12 mouse cellular contexts compared by ENCODE assay signal in genomic region chr13:99356428-99357265, GRCm38 (mm10). TPM values are rescaled to one million over a fixed set of nuclear protein-coding genes. Genes with fewer than 3 reads are reported as not detected.
DNase-seq lines count a peak whose midpoint lies in the region; ATAC-seq lines count a peak whose summit lies in the region.
"Had no signal": no experiment of that assay in that cellular context is flagged by ENCODE, and none has a peak within 500 bp of the region (broad histone marks: within the 10 kb centered on the region; RNA-seq: fewer than 3 reads in every experiment).

No protein-coding gene starts in this region.

- no peak for ATAC-seq in intestine, embryonic 14.5 days (replicated peaks; ENCODE audit: low FRiP score, low TSS enrichment, low read depth)
- no peak for ATAC-seq in intestine, embryonic 16.5 days
- no peak for ATAC-seq in neural tube, embryonic 11.5 days (ENCODE audit: insufficient read depth, low FRiP score, low TSS enrichment)
- ATAC-seq in neural tube, embryonic 15.5 days (ENCODE audit: low FRiP score) = no peak

- peaks cover 18% of the 10 kb centered on the region for H3K4me1 ChIP-seq in intestine, embryonic 14.5 days (replicated peaks; ENCODE audit: control insufficient read depth, insufficient read depth, low read length)
- H3K4me1 ChIP-seq in intestine, embryonic 16.5 days (ENCODE audit: control insufficient read depth, insufficient read depth, low read length) = peaks cover 4% of the 10 kb centered on the region
- no peaks in the 10 kb centered on the region for H3K4me1 ChIP-seq in neural tube, embryonic 11.5 days (ENCODE audit: control insufficient read depth, insufficient read depth, low read length)
- H3K4me1 ChIP-seq in neural tube, embryonic 15.5 days = peaks cover 7% of the 10 kb centered on the region

- no peak overlapping the region for H3K4me2 ChIP-seq in intestine, embryonic 14.5 days (ENCODE audit: low read length)
- no peak overlapping the region for H3K4me2 ChIP-seq in intestine, embryonic 16.5 days (ENCODE audit: low read depth, low read length)
- H3K4me2 ChIP-seq in neural tube, embryonic 11.5 days (ENCODE audit: low read depth) = no peak overlapping the region
- H3K4me2 ChIP-seq in neural tube, embryonic 15.5 days = no peak overlapping the region
- H3K4me2 ChIP-seq: midbrain, embryonic 12.5 days had no signal

- H3K9ac ChIP-seq in intestine, embryonic 14.5 days (ENCODE audit: low read length) = no peak overlapping the region
- H3K9ac ChIP-seq in intestine, embryonic 16.5 days (ENCODE audit: low read depth, low read length) = no peak overlapping the region
- no peak overlapping the region for H3K9ac ChIP-seq in neural tube, embryonic 11.5 days (ENCODE audit: low read length)
- no peak overlapping the region for H3K9ac ChIP-seq in neural tube, embryonic 15.5 days (replicated peaks)
- H3K9ac ChIP-seq: midbrain, embryonic 12.5 days had no signal

- peaks cover 17% of the 10 kb centered on the region for H3K36me3 ChIP-seq in intestine, embryonic 14.5 days (ENCODE audit: control insufficient read depth, insufficient read depth, low read length)
- H3K36me3 ChIP-seq in intestine, embryonic 16.5 days (ENCODE audit: control insufficient read depth, insufficient read depth, low read length) = no peaks in the 10 kb centered on the region
- no peaks in the 10 kb centered on the region for H3K36me3 ChIP-seq in neural tube, embryonic 11.5 days (ENCODE audit: control insufficient read depth, insufficient read depth, low read length)
- H3K36me3 ChIP-seq in neural tube, embryonic 15.5 days = 0 out of 2 replicates have a peak, but pooled peaks cover 2% of the 10 kb centered on the region

- no peak overlapping the region for H3K4me3 ChIP-seq in intestine, embryonic 14.5 days (ENCODE audit: low read depth, low read length)
- H3K4me3 ChIP-seq in intestine, embryonic 16.5 days (ENCODE audit: low read length) = no peak overlapping the region
- no peak overlapping the region for H3K4me3 ChIP-seq in neural tube, embryonic 11.5 days (ENCODE audit: low read depth, low read length)
- H3K4me3 ChIP-seq in neural tube, embryonic 15.5 days (replicated peaks) = no peak overlapping the region
- H3K4me3 ChIP-seq: forebrain, embryonic 10.5 days; midbrain, embryonic 12.5 days had no signal

- H3K9me3 ChIP-seq in intestine, embryonic 14.5 days (ENCODE audit: control insufficient read depth, low read length) = no peaks in the 10 kb centered on the region
- no peaks in the 10 kb centered on the region for H3K9me3 ChIP-seq in intestine, embryonic 16.5 days (ENCODE audit: control insufficient read depth, low read length)
- no peaks in the 10 kb centered on the region for H3K9me3 ChIP-seq in neural tube, embryonic 11.5 days (ENCODE audit: control insufficient read depth, low read length)
- no peaks in the 10 kb centered on the region for H3K9me3 ChIP-seq in neural tube, embryonic 15.5 days (replicated peaks)
- H3K9me3 ChIP-seq: forebrain, embryonic 10.5 days; midbrain, embryonic 12.5 days had no signal

- DNase-seq in intestine, embryonic 14.5 days (ENCODE audit: low spot score) = no peak
- peak; percentile 28 for DNase-seq in neural tube, embryonic 11.5 days (ENCODE audit: low spot score)
- peak; percentile 92 for DNase-seq in ZHBTc4 (ENCODE audit: low read depth, low spot score)
- no peak for DNase-seq in layer of hippocampus, adult 18-20 months (ENCODE audit: low spot score in 2 of 2)
- DNase-seq in urinary bladder, adult 18-20 months (ENCODE audit: low spot score in 2 of 2) = no peak
- DNase-seq: gastrocnemius, postnatal 25 days; heart, postnatal 36 days; right cerebral cortex, postnatal 25 days had no signal

- 49% methylated on average over 9 of the region's 9 CpGs for WGBS in intestine, embryonic 14.5 days
- WGBS in intestine, embryonic 16.5 days = 49% methylated on average over 9 of the region's 9 CpGs
- WGBS in neural tube, embryonic 11.5 days = 35% methylated on average over 9 of the region's 9 CpGs
- WGBS in neural tube, embryonic 15.5 days = 35% methylated on average over 9 of the region's 9 CpGs

- H3K27me3 ChIP-seq in intestine, embryonic 14.5 days (replicated peaks; ENCODE audit: control insufficient read depth, insufficient read depth, low read length) = no peaks in the 10 kb centered on the region
- no peaks in the 10 kb centered on the region for H3K27me3 ChIP-seq in intestine, embryonic 16.5 days (replicated peaks; ENCODE audit: control insufficient read depth, insufficient read depth, low read length)
- no peaks in the 10 kb centered on the region for H3K27me3 ChIP-seq in neural tube, embryonic 11.5 days (ENCODE audit: control insufficient read depth, insufficient read depth, low read length)
- H3K27me3 ChIP-seq in neural tube, embryonic 15.5 days (replicated peaks) = no peaks in the 10 kb centered on the region
- H3K27me3 ChIP-seq: midbrain, embryonic 12.5 days had no signal

- peak overlapping the region; percentile 38; the same call in 1 of the 2 replicates for H3K27ac ChIP-seq in intestine, embryonic 14.5 days (ENCODE audit: low read depth)
- no peak overlapping the region for H3K27ac ChIP-seq in intestine, embryonic 16.5 days (ENCODE audit: low read length)
- no peak overlapping the region for H3K27ac ChIP-seq in neural tube, embryonic 11.5 days (ENCODE audit: low read depth, low read length)
- no peak overlapping the region for H3K27ac ChIP-seq in neural tube, embryonic 15.5 days (replicated peaks)
- H3K27ac ChIP-seq: forebrain, embryonic 10.5 days; midbrain, embryonic 12.5 days had no signal

RNA-seq across cellular contexts. Expression of gene Mrps27, which starts 12.1 kb away (rescaled TPM):
- 69.7 and 71.1 TPM in 2 replicates for polyA plus RNA-seq in intestine, embryonic 14.5 days (2014; fragmentation: Nextera tagmentation; extraction: Ambion mirVana)
- polyA plus RNA-seq in intestine, embryonic 16.5 days (2015; fragmentation: Nextera tagmentation; extraction: Ambion mirVana) = 66.0 and 76.1 TPM in 2 replicates
- polyA plus RNA-seq in neural tube, embryonic 11.5 days (2014; fragmentation: Nextera tagmentation; extraction: Ambion mirVana) = 67.1 and 67.3 TPM in 2 replicates
- 40.9 and 47.3 TPM in 2 replicates for polyA plus RNA-seq in neural tube, embryonic 15.5 days (2015; fragmentation: Nextera tagmentation; extraction: Ambion mirVana)
- total RNA-seq in layer of hippocampus, adult 18-20 months (2021) = 10 to 100 TPM; 26.5 to 29.9 TPM

RNA-seq across cellular contexts. Expression of gene Ptcd2, which starts 12.1 kb away (rescaled TPM):
- 54.6 and 58.7 TPM in 2 replicates for polyA plus RNA-seq in intestine, embryonic 14.5 days (2014; fragmentation: Nextera tagmentation; extraction: Ambion mirVana)
- polyA plus RNA-seq in intestine, embryonic 16.5 days (2015; fragmentation: Nextera tagmentation; extraction: Ambion mirVana) = 59.4 and 63.4 TPM in 2 replicates
- 53.7 and 54.7 TPM in 2 replicates for polyA plus RNA-seq in neural tube, embryonic 11.5 days (2014; fragmentation: Nextera tagmentation; extraction: Ambion mirVana)
- 57.1 and 59.6 TPM in 2 replicates for polyA plus RNA-seq in neural tube, embryonic 15.5 days (2015; fragmentation: Nextera tagmentation; extraction: Ambion mirVana)
- total RNA-seq in layer of hippocampus, adult 18-20 months (2021) = 10 to 100 TPM; 28.9 to 30.1 TPM

Comparison
In these comparisons a context has a peak if more than half of its experiments do, and no peak if none do; other contexts are left out.
1. DNase-seq: peak in neural tube, embryonic 11.5 days (single experiment) and ZHBTc4 (single experiment); none in intestine, embryonic 14.5 days (single experiment), layer of hippocampus, adult 18-20 months (0 of 2) and urinary bladder, adult 18-20 months (0 of 2).